22 mouse cellular contexts compared by ENCODE assay signal in the genomic region with DNA sequence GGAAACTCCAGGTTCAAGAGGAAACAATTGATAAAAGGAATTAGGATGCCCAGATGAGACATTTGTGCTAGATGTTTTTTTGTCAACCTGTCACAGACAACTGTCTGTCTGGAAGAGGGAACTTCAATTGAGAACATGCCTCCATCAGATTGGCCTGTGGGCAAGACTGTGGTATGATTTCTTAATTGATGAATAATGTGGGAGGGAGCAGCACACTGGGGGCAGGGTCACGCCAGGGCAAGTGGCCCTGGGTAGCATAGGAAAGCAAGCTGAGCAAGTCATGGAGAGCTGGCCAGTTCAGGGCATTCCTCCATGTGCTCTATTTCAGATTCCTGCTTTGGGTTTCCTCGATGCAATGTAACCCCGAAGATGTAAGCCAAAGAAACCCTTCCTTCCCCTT. TPM values are rescaled to one million over a fixed set of nuclear protein-coding genes. Genes with fewer than 3 reads are reported as not detected.
"Had no signal": no experiment of that assay in that cellular context is flagged by ENCODE, and none has a peak within 500 bp of the region (broad histone marks: within the 10 kb centered on the region; RNA-seq: fewer than 3 reads in every experiment).

No protein-coding gene starts in this region.

- H3K4me3 ChIP-seq: lung, embryonic 15.5 days; megakaryocyte, embryonic 14.5 days; midbrain, embryonic 13.5 days; midbrain, embryonic 15.5 days; neural tube, embryonic 12.5 days had no signal

- DNase-seq: liver, postnatal 0 days; lung, adult 2 months; lung, postnatal 14 days; lung, postnatal 36 days; right cerebral cortex, postnatal 14 days; right cerebral cortex, postnatal 4 days; spleen, adult 18-20 months; thymus, adult 18-20 months; thymus, postnatal 14 days; thymus, postnatal 36 days had no signal

- H3K9me3 ChIP-seq: lung, embryonic 15.5 days; megakaryocyte, embryonic 14.5 days; midbrain, embryonic 13.5 days; midbrain, embryonic 15.5 days; neural tube, embryonic 12.5 days had no signal

- H3K27ac ChIP-seq: lung, embryonic 15.5 days; macrophage; midbrain, embryonic 13.5 days; midbrain, embryonic 15.5 days; neural tube, embryonic 12.5 days had no signal

- H3K4me1 ChIP-seq: lung, embryonic 15.5 days; neural tube, embryonic 12.5 days had no signal

- ATAC-seq: liver, postnatal 0 days; lung, postnatal 0 days; midbrain, embryonic 13.5 days; midbrain, embryonic 15.5 days had no signal

- H3K27me3 ChIP-seq: lung, embryonic 15.5 days; megakaryocyte, embryonic 14.5 days; midbrain, embryonic 13.5 days; midbrain, embryonic 15.5 days; neural tube, embryonic 12.5 days had no signal

- H3K9ac ChIP-seq: liver, postnatal 0 days; lung, embryonic 15.5 days; midbrain, embryonic 13.5 days; midbrain, embryonic 15.5 days; neural tube, embryonic 12.5 days had no signal

- H3K4me2 ChIP-seq: lung, embryonic 15.5 days; midbrain, embryonic 11.5 days; midbrain, embryonic 13.5 days; midbrain, embryonic 15.5 days; neural tube, embryonic 12.5 days had no signal

- H3K36me3 ChIP-seq: lung, embryonic 15.5 days; midbrain, embryonic 13.5 days; midbrain, embryonic 15.5 days; neural tube, embryonic 12.5 days had no signal

RNA-seq across cellular contexts. Expression of gene Agr2, which starts 16.8 kb away (rescaled TPM):
- total RNA-seq: midbrain, postnatal 0 days; monocyte, adult 5-6 weeks; neutrophil, adult 5-6 weeks had no signal
- polyA plus RNA-seq: liver, postnatal 0 days; macrophage; midbrain, embryonic 11.5 days; neural tube, embryonic 12.5 days; neural tube, embryonic 14.5 days had no signal

RNA-seq across cellular contexts. Expression of gene Agr3, which starts 50.5 kb away (rescaled TPM):
- total RNA-seq: midbrain, postnatal 0 days; monocyte, adult 5-6 weeks; neutrophil, adult 5-6 weeks had no signal
- polyA plus RNA-seq: liver, postnatal 0 days; macrophage; midbrain, embryonic 11.5 days; midbrain, embryonic 13.5 days; midbrain, embryonic 15.5 days; midbrain, postnatal 0 days; neural tube, embryonic 12.5 days had no signal
